Mouse (Mus musculus) liver, postnatal 0 days (tissue): Measurements from ENCODE around the gene Gria1. TPM values are rescaled to one million over a fixed set of nuclear protein-coding genes. Genes with fewer than 3 reads are reported as not detected.

Experiments
- ATAC-seq: fragments of 200-750 bp; cut with Nextera tagmentation; 2 replicates; pipeline ENCODE4 v1.8.0; 2017; ENCODE audit warnings: mild to moderate bottlenecking, moderate library complexity
- DNase-seq: peaks from one replicate; pipeline ENCODE4 v3.0.0-alpha.2; 2016
- H3K27ac ChIP-seq: fragments of 300-500 bp; sonication (generic); 2 replicates; pipeline ENCODE4 v1.5.1; 2014; ENCODE audit warnings: antibody characterized with exemption, moderate library complexity, mild to moderate bottlenecking, low read depth
- H3K27me3 ChIP-seq: fragments of 300-500 bp; sonication (generic); 2 replicates; pipeline ENCODE4 v1.6.1; 2014; ENCODE audit warnings: low read length, control low read depth, mixed read lengths; ENCODE audit not compliant: insufficient read depth
- H3K36me3 ChIP-seq: fragments of 300-500 bp; sonication (generic); replicated peaks from 2 replicates; pipeline ENCODE4 v1.6.1; 2014; ENCODE audit warnings: mild to moderate bottlenecking, control low read depth, low read length, moderate library complexity, mixed read lengths; ENCODE audit not compliant: insufficient read depth
- H3K4me1 ChIP-seq: fragments of 300-500 bp; sonication (generic); 2 replicates; pipeline ENCODE4 v1.6.1; 2014; ENCODE audit warnings: antibody characterized with exemption, mild to moderate bottlenecking, control low read depth; ENCODE audit not compliant: insufficient read depth
- H3K4me2 ChIP-seq: fragments of 300-500 bp; sonication (generic); 2 replicates; pipeline ENCODE4 v1.6.1; 2014; ENCODE audit warnings: low read depth, mild to moderate bottlenecking, low read length, moderate library complexity, mixed read lengths
- H3K4me3 ChIP-seq: fragments of 300-500 bp; sonication (generic); 2 replicates; pipeline ENCODE4 v1.5.1; 2014; ENCODE audit warnings: low read depth, low read length
- H3K9ac ChIP-seq: fragments of 300-500 bp; sonication (generic); replicated peaks from 2 replicates; pipeline ENCODE4 v1.6.1; 2014; ENCODE audit warnings: mild to moderate bottlenecking, moderate library complexity
- H3K9me3 ChIP-seq: fragments of 300-500 bp; sonication (generic); 2 replicates; pipeline ENCODE4 v1.6.1; 2016; ENCODE audit warnings: mild to moderate bottlenecking, control low read depth, low read length, mixed read lengths
- CTCF ChIP-seq: sonication (generic); IDR thresholded peaks from 2 replicates; pipeline ENCODE4 v1.5.1; 2016; ENCODE audit warnings: antibody characterized with exemption, low read depth
- EP300 ChIP-seq: IDR thresholded peaks from 2 replicates; pipeline ENCODE4 v1.6.1; 2016; ENCODE audit warnings: antibody characterized with exemption, low read depth, mild to moderate bottlenecking
- WGBS: fragments of 180-500 bp; shearing (Covaris S2); extraction: QIAGEN DNeasy Blood & Tissue Kit; methylation state at CpG from one replicate; pipeline ENCODE4 v1.1.7; 2014; ENCODE audit not compliant: insufficient replicate concordance; 5-methylcytosine and 5-hydroxymethylcytosine counted together
- polyA plus RNA-seq: library from polyadenylated mRNA; unstranded; fragments of >200 nt; fragmentation: Nextera tagmentation; extraction: Ambion mirVana; gene quantifications from 2 replicates; pipeline ENCODE4 v1.2.1, GENCODE M21; 2015

Gene Gria1
- polyA plus RNA-seq, 1 experiment from 2014 or later: not detected

DNA sequence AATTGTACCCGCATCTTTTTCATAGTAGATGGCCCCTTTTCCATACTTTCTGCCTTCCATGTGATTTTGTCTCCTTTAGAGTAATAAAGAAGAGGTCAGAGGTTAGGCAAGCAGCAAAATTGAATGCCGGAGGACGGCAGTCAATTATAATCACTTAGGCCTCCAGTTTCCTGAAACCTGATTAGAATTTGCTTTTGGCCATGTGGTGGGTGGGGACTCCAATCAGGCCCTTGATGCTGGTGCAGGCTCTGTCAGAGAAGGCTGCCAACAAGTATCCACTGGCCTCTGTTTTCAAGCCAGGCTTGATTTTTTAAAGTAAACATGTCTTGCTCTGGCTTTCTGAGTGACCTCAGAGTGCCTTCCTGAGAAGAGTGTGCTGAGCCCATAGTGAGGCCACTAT is 6.6 kb upstream of the Gria1 start:
- no peak overlapping the region for H3K27ac ChIP-seq
- 58% methylated on average over 3 of the region's 3 CpGs for WGBS
- H3K36me3 ChIP-seq: no peaks in the 10 kb centered on the region
- no peak for ATAC-seq
- DNase-seq: no peak
- no peak overlapping the region for H3K9ac ChIP-seq
- TF ChIP-seq CTCF (no peak), EP300 (no peak)
- H3K9me3 ChIP-seq: no peaks in the 10 kb centered on the region
- H3K4me3 ChIP-seq: no peak overlapping the region
- no peaks in the 10 kb centered on the region for H3K4me1 ChIP-seq
- H3K4me2 ChIP-seq: no peak overlapping the region
- no peaks in the 10 kb centered on the region for H3K27me3 ChIP-seq

DNA sequence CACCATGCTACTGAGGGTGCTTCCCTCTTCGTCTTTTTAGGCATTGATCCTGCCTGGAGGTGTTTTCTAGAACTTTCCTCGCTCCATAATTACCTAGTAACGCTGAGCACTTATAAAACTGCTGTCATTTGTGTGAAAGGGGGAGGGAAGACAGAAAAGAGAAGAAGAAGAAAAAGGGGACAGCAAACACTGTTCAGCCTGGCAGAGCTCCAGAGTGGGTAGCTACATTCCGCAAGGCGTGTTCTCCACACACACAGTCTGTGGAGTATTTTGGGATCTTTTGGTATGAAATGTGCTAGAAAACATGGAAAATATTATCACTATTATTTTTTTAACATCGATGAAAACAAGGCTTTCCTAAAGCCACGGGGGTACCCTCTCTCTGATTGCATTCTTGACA is 5.8 kb upstream of the Gria1 start:
- Histone ChIP-seq H3K4me3 (no peak overlapping the region), H3K4me1 (no peaks in the 10 kb centered on the region), H3K27ac (no peak overlapping the region), H3K27me3 (no peaks in the 10 kb centered on the region), H3K4me2 (no peak overlapping the region), H3K36me3 (no peaks in the 10 kb centered on the region), H3K9ac (no peak overlapping the region), H3K9me3 (no peaks in the 10 kb centered on the region)
- WGBS: 73% methylated on average over 7 of the region's 7 CpGs
- ATAC-seq (no peak), DNase-seq (no peak)
- TF ChIP-seq CTCF: no peak
- no peak for TF ChIP-seq EP300

DNA sequence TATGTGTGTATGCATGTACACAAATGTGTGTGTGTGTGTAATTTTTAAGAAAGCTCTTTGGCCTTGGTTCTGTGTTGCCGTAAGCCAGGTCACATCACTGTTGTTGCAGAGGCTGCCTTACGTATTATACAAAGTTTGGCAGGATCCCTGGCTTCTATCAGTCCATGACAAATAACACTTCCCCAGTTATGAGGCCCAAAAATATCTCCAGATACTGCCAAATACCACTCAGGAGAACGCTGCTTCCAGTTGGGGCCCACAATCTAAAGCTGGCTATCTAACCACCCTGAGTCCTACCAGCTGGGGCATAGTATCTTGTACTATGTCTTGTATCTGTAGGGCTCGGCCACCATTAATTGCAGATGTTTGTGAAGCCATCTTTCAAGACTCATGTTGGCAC is 3.4 kb upstream of the Gria1 start:
- H3K36me3 ChIP-seq: no peaks in the 10 kb centered on the region

GRCm38 (mm10) chr11:57010611-57011010 is 576 bp upstream of the Gria1 start:
- Histone ChIP-seq H3K36me3 (no peaks in the 10 kb centered on the region), H3K4me2 (no peak overlapping the region), H3K27ac (no peak overlapping the region), H3K4me3 (no peak overlapping the region), H3K27me3 (no peaks in the 10 kb centered on the region), H3K4me1 (no peaks in the 10 kb centered on the region), H3K9ac (no peak overlapping the region), H3K9me3 (no peaks in the 10 kb centered on the region)
- 73% methylated on average over 6 of the region's 6 CpGs for WGBS
- ATAC-seq (no peak), DNase-seq (no peak)
- TF ChIP-seq EP300 (no peak), CTCF (no peak)

More for the DNA sequence above, 3.4 kb upstream of the Gria1 start:
- H3K27ac ChIP-seq: no peak overlapping the region
- H3K4me2 ChIP-seq: no peak overlapping the region
- 65% methylated on average over 4 of the region's 4 CpGs for WGBS
- TF ChIP-seq EP300: no peak
- TF ChIP-seq CTCF: no peak
- H3K4me3 ChIP-seq: no peak overlapping the region
- no peaks in the 10 kb centered on the region for H3K27me3 ChIP-seq
- no peak for DNase-seq
- no peaks in the 10 kb centered on the region for H3K4me1 ChIP-seq
- H3K9ac ChIP-seq: no peak overlapping the region
- H3K9me3 ChIP-seq: no peaks in the 10 kb centered on the region
- ATAC-seq: no peak

DNA sequence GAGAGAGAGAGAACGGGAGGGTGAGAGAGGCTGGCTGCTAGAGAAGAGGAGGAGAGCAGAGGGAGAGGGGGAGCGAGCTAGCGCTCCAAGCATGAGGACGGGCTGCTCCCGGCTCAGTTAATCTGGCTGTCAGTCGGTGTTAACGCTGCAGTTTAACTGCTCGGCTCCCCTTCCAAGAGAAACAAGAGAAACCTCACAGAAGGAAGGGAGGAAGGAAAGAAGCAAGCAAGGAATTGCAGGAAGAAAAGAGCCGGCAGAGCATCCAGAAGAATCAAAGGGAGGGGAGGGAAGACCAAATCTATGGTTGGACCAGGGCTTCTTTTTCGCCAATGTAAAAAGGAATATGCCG is 478 bp downstream of the Gria1 start:
- WGBS: 7% methylated on average over 11 of the region's 11 CpGs
- no peaks in the 10 kb centered on the region for H3K27me3 ChIP-seq
- H3K4me3 ChIP-seq: no peak overlapping the region
- H3K4me2 ChIP-seq: no peak overlapping the region
- no peak for DNase-seq
- H3K36me3 ChIP-seq: no peaks in the 10 kb centered on the region
- no peak overlapping the region for H3K27ac ChIP-seq
- ATAC-seq: no peak
- H3K9me3 ChIP-seq: no peaks in the 10 kb centered on the region
- H3K4me1 ChIP-seq: no peaks in the 10 kb centered on the region
- no peak overlapping the region for H3K9ac ChIP-seq
- TF ChIP-seq CTCF (no peak), EP300 (no peak)

GRCm38 (mm10) chr11:57012287-57012921 is 1.2 kb downstream of the Gria1 start:
- H3K4me2 ChIP-seq: no peak overlapping the region

More at GRCm38 (mm10) chr11:57012287-57012921, 1.2 kb downstream of the Gria1 start:
- Histone ChIP-seq H3K9me3 (no peaks in the 10 kb centered on the region), H3K4me3 (no peak overlapping the region), H3K9ac (no peak overlapping the region), H3K27me3 (no peaks in the 10 kb centered on the region), H3K36me3 (no peaks in the 10 kb centered on the region), H3K27ac (no peak overlapping the region), H3K4me1 (no peaks in the 10 kb centered on the region)
- no peak for ATAC-seq
- WGBS: 49% methylated on average over 13 of the region's 13 CpGs
- no peak for DNase-seq
- TF ChIP-seq CTCF (no peak), EP300 (no peak)
